Mouse (Mus musculus): ENCODE data around the gene Fbn1. TPM values are rescaled to one million over a fixed set of nuclear protein-coding genes. Genes with fewer than 3 reads are reported as not detected.

The Fbn1 gene
- polyA plus RNA-seq (2015; fragmentation: Nextera tagmentation; extraction: Ambion mirVana) = 4.7 TPM in 2 replicates

- no peak for DNase-seq (ENCODE audit: low spot score)
These were observed at the start of gene Fbn1 for GRCm38 (mm10) chr2:125507893-125508292. Gene Fbn1 (minus strand): TSS chr2:125507993.

GRCm38 (mm10) chr2:125555830-125556229, 48.0 kb upstream of the Fbn1 start:
- peak; percentile 14 for DNase-seq (ENCODE audit: low spot score)

DNA sequence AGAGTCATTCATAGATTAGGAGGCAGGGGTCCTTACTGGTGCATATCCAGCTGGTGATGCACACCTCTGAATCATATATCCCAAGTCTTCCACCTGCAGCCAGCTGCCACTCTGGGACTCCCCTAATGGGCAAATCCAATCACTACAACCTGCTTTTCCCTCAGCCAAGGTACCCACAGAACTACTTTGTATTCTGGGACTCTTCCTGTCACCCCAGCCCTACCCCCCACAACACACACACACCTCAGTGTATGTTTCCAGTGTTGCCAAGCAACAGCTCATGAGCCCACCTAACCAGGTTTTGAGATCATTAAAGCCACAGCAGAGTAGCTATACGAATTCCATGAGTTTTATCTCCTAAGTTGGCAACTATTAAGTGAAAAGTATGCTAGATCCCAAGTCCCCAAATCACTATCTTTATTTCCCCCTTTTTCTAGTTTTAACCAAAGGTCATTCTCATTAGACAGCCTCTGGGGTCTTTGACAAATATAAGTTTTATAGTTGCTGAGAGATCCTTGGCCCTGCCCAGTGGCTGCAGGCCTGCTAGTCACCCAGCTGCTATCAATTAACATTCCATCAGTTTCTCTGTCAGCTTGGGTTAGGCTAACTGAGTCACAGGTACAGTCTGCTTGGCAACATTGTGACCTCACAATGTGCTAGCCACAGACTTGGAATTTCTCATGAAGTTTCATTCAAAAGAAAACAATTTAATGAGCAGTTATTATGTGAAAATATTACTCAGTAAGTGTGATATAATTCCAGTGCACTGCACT, 41.2 kb upstream of the Fbn1 start:
- DNase-seq (ENCODE audit: low spot score) = no peak

- DNase-seq (ENCODE audit: low spot score) = no peak
These were observed 37.2 kb upstream of the Fbn1 start for GRCm38 (mm10) chr2:125544986-125545385.

DNA sequence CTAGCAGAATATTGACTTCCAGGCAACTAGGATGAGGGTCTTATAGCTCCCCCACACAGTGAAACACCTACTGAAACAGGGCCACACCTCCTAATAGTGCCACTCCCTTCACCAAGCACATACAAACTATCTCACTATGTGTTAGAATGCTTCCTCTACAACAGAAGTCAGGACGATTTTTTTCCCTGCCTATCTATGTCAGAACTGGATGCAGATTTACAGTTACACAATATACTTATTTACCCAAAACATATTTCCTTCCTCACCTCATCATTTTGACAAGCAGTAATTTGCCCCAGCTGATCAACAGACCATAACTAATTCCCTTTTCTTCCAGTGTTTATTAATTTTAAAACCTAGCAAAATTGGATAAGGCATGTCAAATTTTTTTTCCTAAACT, 35.9 kb upstream of the Fbn1 start:
- no peak for DNase-seq (ENCODE audit: low spot score)

- no peak for DNase-seq (ENCODE audit: low spot score)
These were observed 33.7 kb upstream of the Fbn1 start for GRCm38 (mm10) chr2:125541451-125541850.

GRCm38 (mm10) chr2:125540579-125540978, 32.8 kb upstream of the Fbn1 start:
- no peak for DNase-seq (ENCODE audit: low spot score)

GRCm38 (mm10) chr2:125539640-125540039, 31.8 kb upstream of the Fbn1 start:
- DNase-seq (ENCODE audit: low spot score) = no peak

DNA sequence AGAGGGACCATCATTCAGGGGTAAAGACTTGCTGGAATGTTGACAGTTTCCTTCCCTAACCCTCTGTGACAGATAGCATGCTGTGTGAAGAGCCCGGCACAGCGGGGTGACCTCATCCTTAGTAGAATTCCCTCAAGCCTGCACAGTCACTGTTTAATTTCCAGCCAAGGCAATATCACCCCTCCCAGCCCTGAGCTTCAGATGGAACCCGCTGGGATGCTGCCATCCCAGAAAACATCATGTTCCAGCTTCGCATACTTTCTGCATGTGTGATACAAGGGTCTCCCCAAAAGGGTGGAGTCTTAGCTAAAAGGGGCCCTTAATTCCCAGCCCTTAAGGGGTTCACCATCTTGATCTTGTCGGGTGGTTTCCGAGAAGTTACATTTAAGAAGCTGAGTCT, 22.9 kb upstream of the Fbn1 start:
- DNase-seq (ENCODE audit: low spot score) = no peak

DNA sequence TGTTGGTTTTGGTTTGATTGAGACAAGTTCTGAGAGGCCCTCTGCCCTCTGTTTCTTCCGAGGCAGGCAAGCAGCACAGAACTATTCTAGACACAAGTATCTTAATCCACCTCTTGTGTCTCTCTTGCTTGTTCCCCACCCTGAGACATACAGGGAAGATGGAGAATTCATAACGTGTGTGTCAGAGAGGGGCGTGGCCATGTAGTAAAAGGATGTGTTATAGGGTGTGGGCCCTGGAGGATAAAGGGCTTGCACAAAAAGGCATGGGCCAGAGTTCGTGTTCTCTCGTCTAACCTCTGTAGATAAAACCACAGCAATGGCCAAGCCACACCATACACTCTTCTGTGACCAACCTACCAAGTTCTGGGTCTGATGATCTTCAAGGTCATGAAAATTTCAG, 18.8 kb upstream of the Fbn1 start:
- DNase-seq (ENCODE audit: low spot score) = no peak

DNA sequence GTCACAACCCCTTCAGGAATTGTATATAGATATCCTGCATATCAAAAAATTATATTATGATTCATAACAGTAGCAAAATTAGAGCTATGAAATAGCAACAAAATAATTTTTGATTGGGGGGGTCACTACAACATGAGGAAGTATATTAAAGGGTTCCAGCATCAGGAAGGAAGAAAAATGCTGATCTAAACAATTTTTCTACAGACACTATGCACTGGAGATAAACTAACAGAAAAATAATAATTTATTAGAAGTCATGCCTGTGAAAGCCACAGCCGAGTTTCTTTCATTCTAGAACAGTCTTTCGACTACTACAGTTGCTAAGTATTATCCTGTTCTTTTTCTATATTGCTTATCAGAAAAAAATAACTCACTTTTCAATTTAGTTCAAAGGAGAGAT, 17.7 kb upstream of the Fbn1 start:
- DNase-seq (ENCODE audit: low spot score) = no peak

- DNase-seq (ENCODE audit: low spot score) = no peak
These were observed 8.8 kb upstream of the Fbn1 start for GRCm38 (mm10) chr2:125516594-125516993.

GRCm38 (mm10) chr2:125515291-125516057, 7.7 kb upstream of the Fbn1 start:
- DNase-seq (ENCODE audit: low spot score) = no peak

DNA sequence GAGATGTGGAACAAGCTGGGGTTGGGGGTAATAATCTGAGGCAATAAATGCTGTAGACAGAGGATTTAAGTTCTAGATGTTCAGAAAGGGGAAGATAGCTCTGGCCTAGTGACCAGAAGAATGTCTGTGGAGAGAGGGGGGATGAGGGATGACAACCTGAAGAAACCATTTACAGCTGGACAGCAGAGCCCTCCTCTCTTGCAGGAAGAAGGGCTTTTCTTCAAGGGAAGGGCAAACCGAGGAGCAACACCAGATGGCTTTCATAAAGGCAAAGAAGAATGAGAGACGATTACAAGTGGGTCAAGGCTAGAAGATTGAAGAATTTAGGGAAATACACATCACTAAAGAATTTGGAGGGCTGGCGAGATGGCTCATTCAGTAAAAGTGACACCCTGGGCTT, 6.6 kb upstream of the Fbn1 start:
- no peak for DNase-seq (ENCODE audit: low spot score)

GRCm38 (mm10) chr2:125512544-125512943, 4.8 kb upstream of the Fbn1 start:
- no peak for DNase-seq (ENCODE audit: low spot score)

GRCm38 (mm10) chr2:125511898-125512297, 4.1 kb upstream of the Fbn1 start:
- no peak for DNase-seq (ENCODE audit: low spot score)

GRCm38 (mm10) chr2:125510752-125511151, 3.0 kb upstream of the Fbn1 start:
- no peak for DNase-seq (ENCODE audit: low spot score)

GRCm38 (mm10) chr2:125508381-125508780, 588 bp upstream of the Fbn1 start:
- no peak for DNase-seq (ENCODE audit: low spot score)

GRCm38 (mm10) chr2:125506316-125507054, 1.3 kb downstream of the Fbn1 start:
- no peak for DNase-seq (ENCODE audit: low spot score)

- DNase-seq (ENCODE audit: low spot score) = no peak
These were observed 2.0 kb downstream of the Fbn1 start for GRCm38 (mm10) chr2:125505746-125506315.

DNA sequence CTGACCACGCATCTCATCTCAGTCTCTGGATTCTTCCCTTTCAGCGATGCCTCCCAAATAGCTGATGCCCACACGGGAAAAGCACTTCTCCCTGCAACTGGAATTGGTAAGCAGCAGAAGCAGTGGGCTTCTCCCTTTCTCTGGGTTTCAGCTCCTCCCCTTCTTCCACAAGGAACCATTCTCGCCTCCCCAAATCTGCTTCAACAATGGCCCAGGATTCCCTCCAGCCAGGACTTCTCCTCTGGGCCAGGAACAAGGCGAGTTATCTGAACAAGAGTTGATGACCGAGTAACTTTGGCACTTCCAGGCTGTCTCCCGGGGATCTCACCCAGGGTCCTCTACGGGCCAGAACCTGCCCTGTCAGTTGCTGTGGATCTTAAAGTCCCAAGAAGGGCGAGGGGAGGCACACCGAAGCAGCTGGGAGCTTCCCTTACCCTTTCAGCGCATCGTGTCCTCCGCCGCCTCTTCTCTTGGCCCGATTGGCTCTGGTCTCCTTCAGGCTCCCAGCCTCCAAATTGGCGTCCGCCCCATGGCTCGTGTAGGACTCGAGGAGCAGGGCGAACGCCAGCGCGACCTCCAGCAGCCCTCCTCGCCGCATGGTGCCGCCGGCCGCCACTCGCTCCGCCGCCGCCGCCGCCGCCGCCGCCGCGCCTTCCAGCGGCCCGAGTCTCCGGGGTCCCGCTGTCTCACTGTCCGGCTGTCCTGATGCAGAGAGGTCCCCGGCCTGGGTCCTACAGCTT, 2.6 kb downstream of the Fbn1 start, which contains the start of gene Gm9913:
Gene Gm9913, plus strand, starts transcription at position 84 of the 740 bp plus-strand sequence.
- DNase-seq (ENCODE audit: low spot score) = no peak
